In the genomic region with DNA sequence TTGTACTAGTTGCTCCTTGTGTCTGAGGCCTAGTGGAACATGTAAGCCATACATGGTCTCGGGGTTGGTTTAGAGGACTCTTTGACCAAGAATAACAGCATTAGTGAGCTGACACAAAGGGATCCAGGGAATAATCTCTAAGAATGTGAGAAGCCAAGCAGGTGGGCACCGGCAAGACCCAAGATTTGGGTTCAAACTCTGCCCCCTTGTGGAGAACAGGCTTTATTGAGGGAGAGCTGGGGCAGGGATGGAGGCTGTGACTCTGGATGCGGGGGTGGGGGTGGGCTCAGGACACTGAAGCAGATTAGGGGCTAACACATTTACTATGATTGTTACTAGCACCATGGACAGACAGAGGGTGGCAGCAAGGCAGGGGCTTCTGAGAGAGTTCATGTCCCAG, we compare ENCODE assay signal across 23 mouse cellular contexts. TPM values are rescaled to one million over a fixed set of nuclear protein-coding genes. Genes with fewer than 3 reads are reported as not detected.
DNase-seq lines count a peak whose midpoint lies in the region; ATAC-seq and TF ChIP-seq lines count a peak whose summit lies in the region.
"Had no signal": no experiment of that assay in that cellular context is flagged by ENCODE, and none has a peak within 500 bp of the region (broad histone marks: within the 10 kb centered on the region; RNA-seq: fewer than 3 reads in every experiment).

No protein-coding gene starts in this region.

- intact Hi-C loops in gastrocnemius, postnatal 14 days (cut with DNase I; ENCODE audit: low total_unique reads): no loop called here

- peak; percentile 7 for DNase-seq in thymus, postnatal 0 days (ENCODE audit: low spot score)
- no peak for DNase-seq in thymus, postnatal 4 days
- no peak for DNase-seq in gastrocnemius, postnatal 14 days
- DNase-seq: adrenal gland, postnatal 10 days; cerebellum, postnatal 36 days; forebrain, postnatal 0 days; heart, postnatal 10 days; kidney, postnatal 10 days; left cerebral cortex, postnatal 4 days; lung, adult 2 months; lung, postnatal 4 days; thymus, adult 2 months had no signal

- H3K4me3 ChIP-seq in intestine, postnatal 0 days (ENCODE audit: low read depth, low read length): no peak overlapping the region
- no peak overlapping the region for H3K4me3 ChIP-seq in intestine, embryonic 15.5 days (replicated peaks)
- no peak overlapping the region for H3K4me3 ChIP-seq in bone marrow macrophage, adult 2 months (ENCODE audit: insufficient read depth, low read length)
- H3K4me3 ChIP-seq: forebrain, embryonic 10.5 days; hindbrain, embryonic 13.5 days; neural tube, embryonic 12.5 days had no signal

- no peak overlapping the region for H3K4me2 ChIP-seq in intestine, postnatal 0 days (replicated peaks; ENCODE audit: low read depth)
- H3K4me2 ChIP-seq in intestine, embryonic 15.5 days (replicated peaks): no peak overlapping the region
- H3K4me2 ChIP-seq: heart, embryonic 11.5 days; hindbrain, embryonic 13.5 days; liver, embryonic 11.5 days; midbrain, embryonic 11.5 days; neural tube, embryonic 12.5 days had no signal

- no peak overlapping the region for H3K27ac ChIP-seq in intestine, postnatal 0 days (ENCODE audit: low read depth, low read length)
- no peak overlapping the region for H3K27ac ChIP-seq in intestine, embryonic 15.5 days
- no peak overlapping the region for H3K27ac ChIP-seq in bone marrow macrophage, adult 2 months (ENCODE audit: insufficient read depth, low read depth, low read length)
- H3K27ac ChIP-seq: forebrain, embryonic 10.5 days; hindbrain, embryonic 13.5 days; neural tube, embryonic 12.5 days had no signal

- no peaks in the 10 kb centered on the region for H3K36me3 ChIP-seq in intestine, postnatal 0 days (ENCODE audit: control insufficient read depth, insufficient read depth)
- H3K36me3 ChIP-seq in intestine, embryonic 15.5 days: no peaks in the 10 kb centered on the region
- H3K36me3 ChIP-seq: forebrain, embryonic 10.5 days; hindbrain, embryonic 13.5 days; neural tube, embryonic 12.5 days had no signal

- ATAC-seq in intestine, postnatal 0 days: no peak
- ATAC-seq in intestine, embryonic 15.5 days: no peak
- no peak for ATAC-seq in frontal cortex, adult (ENCODE audit: low TSS enrichment)
- ATAC-seq: forebrain, postnatal 0 days; intestine, embryonic 16.5 days had no signal

- no peaks in the 10 kb centered on the region for H3K4me1 ChIP-seq in intestine, postnatal 0 days (replicated peaks; ENCODE audit: control insufficient read depth, insufficient read depth, low read length)
- no peaks in the 10 kb centered on the region for H3K4me1 ChIP-seq in intestine, embryonic 15.5 days (replicated peaks)
- no peaks in the 10 kb centered on the region for H3K4me1 ChIP-seq in bone marrow macrophage, adult 2 months (ENCODE audit: control insufficient read depth, insufficient read depth, low read length)
- H3K4me1 ChIP-seq: neural tube, embryonic 12.5 days had no signal

- H3K27me3 ChIP-seq in intestine, postnatal 0 days (replicated peaks; ENCODE audit: control insufficient read depth, insufficient read depth, low read length): no peaks in the 10 kb centered on the region
- no peaks in the 10 kb centered on the region for H3K27me3 ChIP-seq in intestine, embryonic 15.5 days (replicated peaks)
- H3K27me3 ChIP-seq: neural tube, embryonic 12.5 days had no signal

- WGBS in intestine, postnatal 0 days: 64% methylated on average over 3 of the region's 3 CpGs
- 64% methylated on average over 3 of the region's 3 CpGs for WGBS in intestine, embryonic 15.5 days

- H3K9me3 ChIP-seq in intestine, postnatal 0 days (ENCODE audit: control insufficient read depth): no peaks in the 10 kb centered on the region
- H3K9me3 ChIP-seq in intestine, embryonic 15.5 days: no peaks in the 10 kb centered on the region
- H3K9me3 ChIP-seq: forebrain, embryonic 10.5 days; hindbrain, embryonic 13.5 days; neural tube, embryonic 12.5 days had no signal

- peak; percentile 29; the same call in 1 of the 2 replicates for TF ChIP-seq CTCF in intestine, postnatal 0 days (IDR thresholded peaks at IDR 0.05; ENCODE audit: low read depth)
- TF ChIP-seq CTCF in bone marrow macrophage, adult 2 months (IDR thresholded peaks at IDR 0.05; ENCODE audit: low read depth, low read length): peak; percentile 28; the same call in 1 of the 2 replicates

- no peak overlapping the region for H3K9ac ChIP-seq in intestine, postnatal 0 days (ENCODE audit: low read depth, low read length)
- no peak overlapping the region for H3K9ac ChIP-seq in intestine, embryonic 15.5 days
- H3K9ac ChIP-seq: forebrain, postnatal 0 days; hindbrain, embryonic 13.5 days; neural tube, embryonic 12.5 days had no signal

- TF ChIP-seq POLR2A in bone marrow macrophage, adult 2 months (IDR thresholded peaks at IDR 0.05; ENCODE audit: borderline replicate concordance, low read depth, low read length): no peak

RNA-seq across cellular contexts. Expression of a gene that starts 43.8 kb away (rescaled TPM):
- 6.3 and 7.2 TPM in 2 replicates for polyA plus RNA-seq in intestine, postnatal 0 days (2015; fragmentation: Nextera tagmentation; extraction: Ambion mirVana)
- 3.8 and 4.6 TPM in 2 replicates for polyA plus RNA-seq in intestine, embryonic 15.5 days (2015; fragmentation: Nextera tagmentation; extraction: Ambion mirVana)
- 4.0 TPM in 2 replicates for polyA plus RNA-seq in thymus, postnatal 0 days (2015; fragmentation: Nextera tagmentation; extraction: Ambion mirVana)
- polyA plus RNA-seq in bone marrow macrophage, adult 2 months (2012; ENCODE audit: insufficient read depth, insufficient read length, missing spikeins): 17.9 and 19.7 TPM in 2 replicates
- 1 to 10 TPM; 1.0 to 1.2 TPM for total RNA-seq in gastrocnemius, postnatal 14 days (2021)
